Mouse (Mus musculus): ENCODE data around the gene Crim1. TPM values are rescaled to one million over a fixed set of nuclear protein-coding genes. Genes with fewer than 3 reads are reported as not detected.

The Crim1 gene
- polyA plus RNA-seq, 1 experiment from 2014 or later: 7.0 TPM

- ATAC-seq (ENCODE audit: low FRiP score, low read depth): no peak
- no peaks in the 10 kb centered on the region for H3K27me3 ChIP-seq
- peaks cover 4% of the 10 kb centered on the region; the same call in 1 of the 2 replicates for H3K4me1 ChIP-seq
- H3K36me3 ChIP-seq: peaks cover 69% of the 10 kb centered on the region
- no peak overlapping the region for H3K27ac ChIP-seq
- H3K4me3 ChIP-seq: no peak overlapping the region
- H3K9ac ChIP-seq: no peak overlapping the region
- no peaks in the 10 kb centered on the region for H3K9me3 ChIP-seq
- no peak overlapping the region for H3K4me2 ChIP-seq (replicated peaks)
- WGBS: 83% methylated on average over 3 of the region's 3 CpGs
These were observed 152.4 kb downstream of the Crim1 start for GRCm38 (mm10) chr17:78352500-78352855.

DNA sequence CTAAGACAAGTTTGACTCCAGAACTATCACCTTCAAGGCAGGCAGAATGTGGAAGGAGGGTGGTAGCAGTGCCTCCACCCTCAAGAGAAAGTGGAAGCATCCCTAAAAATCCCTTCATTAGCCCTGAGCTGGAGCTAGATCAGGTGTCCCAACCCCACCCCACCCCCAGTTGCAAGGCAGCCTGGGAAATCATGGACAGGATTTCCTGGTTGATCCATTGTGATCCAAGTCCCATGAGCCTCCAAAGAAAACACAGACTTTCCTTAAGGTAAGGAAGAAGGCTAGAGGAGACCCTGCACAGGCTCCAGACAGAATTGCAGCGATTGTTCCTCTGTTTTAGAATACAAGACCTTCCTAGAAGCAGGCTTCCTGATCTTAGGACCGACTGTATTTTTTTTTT, 154.4 kb downstream of the Crim1 start:
- no peak for ATAC-seq (ENCODE audit: low FRiP score, low read depth)
- H3K27ac ChIP-seq: no peak overlapping the region
- peaks cover 4% of the 10 kb centered on the region; the same call in 1 of the 2 replicates for H3K4me1 ChIP-seq
- H3K4me2 ChIP-seq (replicated peaks): no peak overlapping the region
- no peak overlapping the region for H3K9ac ChIP-seq
- no peaks in the 10 kb centered on the region for H3K9me3 ChIP-seq
- 77% methylated on average over 2 of the region's 2 CpGs for WGBS
- no peaks in the 10 kb centered on the region for H3K27me3 ChIP-seq
- no peak overlapping the region for H3K4me3 ChIP-seq
- peaks cover 54% of the 10 kb centered on the region for H3K36me3 ChIP-seq

DNA sequence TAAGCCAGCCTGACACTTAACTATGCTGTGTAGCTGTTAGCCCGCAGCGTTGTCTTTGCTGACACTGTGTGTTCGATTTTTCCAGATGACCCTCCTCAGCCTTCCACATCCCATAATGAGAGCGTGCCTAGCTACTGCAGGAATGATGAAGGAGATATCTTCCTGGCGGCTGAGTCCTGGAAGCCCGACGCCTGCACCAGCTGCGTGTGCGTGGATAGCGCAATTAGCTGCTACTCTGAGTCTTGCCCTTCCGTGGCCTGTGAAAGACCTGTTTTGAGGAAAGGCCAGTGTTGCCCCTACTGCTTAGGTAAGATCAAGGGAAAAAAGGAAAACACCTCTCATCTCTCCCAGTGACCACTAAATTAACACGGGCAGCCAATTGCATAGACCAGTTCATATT, 154.8 kb downstream of the Crim1 start:
- H3K4me2 ChIP-seq (replicated peaks): no peak overlapping the region
- peaks cover 4% of the 10 kb centered on the region; the same call in 1 of the 2 replicates for H3K4me1 ChIP-seq
- ATAC-seq (ENCODE audit: low FRiP score, low read depth): no peak
- H3K9me3 ChIP-seq: no peaks in the 10 kb centered on the region
- H3K4me3 ChIP-seq: no peak overlapping the region
- WGBS: 82% methylated on average over 12 of the region's 12 CpGs
- no peak overlapping the region for H3K9ac ChIP-seq
- no peaks in the 10 kb centered on the region for H3K27me3 ChIP-seq
- H3K36me3 ChIP-seq: peaks cover 50% of the 10 kb centered on the region
- H3K27ac ChIP-seq: no peak overlapping the region

DNA sequence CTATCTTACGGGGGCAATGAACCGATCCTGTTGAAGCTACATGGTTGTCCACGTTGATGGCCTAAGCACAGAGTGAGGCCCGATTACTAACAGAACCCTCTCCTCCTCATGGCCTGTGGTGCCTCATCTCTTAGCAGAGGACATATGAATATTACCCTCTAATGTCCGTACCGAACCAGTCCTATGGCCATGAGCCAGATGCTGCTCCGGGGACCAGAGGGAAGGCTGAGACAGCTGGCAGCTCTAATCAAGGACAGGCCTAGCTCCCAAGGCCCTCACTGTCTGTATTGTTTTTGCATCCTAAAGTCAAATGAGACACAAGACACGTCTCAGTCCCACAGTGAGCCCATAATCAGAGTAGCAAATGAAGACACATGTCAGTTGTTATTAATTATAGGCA, 155.6 kb downstream of the Crim1 start:
- Histone ChIP-seq H3K9me3 (no peaks in the 10 kb centered on the region), H3K36me3 (peaks cover 45% of the 10 kb centered on the region), H3K27ac (no peak overlapping the region), H3K4me1 (peaks cover 4% of the 10 kb centered on the region; the same call in 1 of the 2 replicates), H3K27me3 (no peaks in the 10 kb centered on the region), H3K4me3 (no peak overlapping the region), H3K4me2 (replicated peaks) (no peak overlapping the region), H3K9ac (no peak overlapping the region)
- 84% methylated on average over 8 of the region's 8 CpGs for WGBS
- ATAC-seq (ENCODE audit: low FRiP score, low read depth): no peak

GRCm38 (mm10) chr17:78357753-78358152, 157.7 kb downstream of the Crim1 start:
- no peak for ATAC-seq (ENCODE audit: low FRiP score, low read depth)
- Histone ChIP-seq H3K4me3 (no peak overlapping the region), H3K9ac (no peak overlapping the region), H3K9me3 (no peaks in the 10 kb centered on the region), H3K27me3 (no peaks in the 10 kb centered on the region), H3K4me1 (peaks cover 3% of the 10 kb centered on the region; the same call in 1 of the 2 replicates), H3K4me2 (replicated peaks) (no peak overlapping the region), H3K27ac (no peak overlapping the region), H3K36me3 (peaks cover 36% of the 10 kb centered on the region)
- 45% methylated on average over 4 of the region's 4 CpGs for WGBS

GRCm38 (mm10) chr17:78358251-78358726, 158.2 kb downstream of the Crim1 start:
- ATAC-seq (ENCODE audit: low FRiP score, low read depth): no peak
- Histone ChIP-seq H3K4me3 (no peak overlapping the region), H3K9me3 (no peaks in the 10 kb centered on the region), H3K27me3 (no peaks in the 10 kb centered on the region), H3K4me2 (replicated peaks) (no peak overlapping the region), H3K27ac (no peak overlapping the region), H3K4me1 (peaks cover 3% of the 10 kb centered on the region; the same call in 1 of the 2 replicates), H3K36me3 (peaks cover 30% of the 10 kb centered on the region), H3K9ac (no peak overlapping the region)
- 80% methylated on average over 7 of the region's 7 CpGs for WGBS

DNA sequence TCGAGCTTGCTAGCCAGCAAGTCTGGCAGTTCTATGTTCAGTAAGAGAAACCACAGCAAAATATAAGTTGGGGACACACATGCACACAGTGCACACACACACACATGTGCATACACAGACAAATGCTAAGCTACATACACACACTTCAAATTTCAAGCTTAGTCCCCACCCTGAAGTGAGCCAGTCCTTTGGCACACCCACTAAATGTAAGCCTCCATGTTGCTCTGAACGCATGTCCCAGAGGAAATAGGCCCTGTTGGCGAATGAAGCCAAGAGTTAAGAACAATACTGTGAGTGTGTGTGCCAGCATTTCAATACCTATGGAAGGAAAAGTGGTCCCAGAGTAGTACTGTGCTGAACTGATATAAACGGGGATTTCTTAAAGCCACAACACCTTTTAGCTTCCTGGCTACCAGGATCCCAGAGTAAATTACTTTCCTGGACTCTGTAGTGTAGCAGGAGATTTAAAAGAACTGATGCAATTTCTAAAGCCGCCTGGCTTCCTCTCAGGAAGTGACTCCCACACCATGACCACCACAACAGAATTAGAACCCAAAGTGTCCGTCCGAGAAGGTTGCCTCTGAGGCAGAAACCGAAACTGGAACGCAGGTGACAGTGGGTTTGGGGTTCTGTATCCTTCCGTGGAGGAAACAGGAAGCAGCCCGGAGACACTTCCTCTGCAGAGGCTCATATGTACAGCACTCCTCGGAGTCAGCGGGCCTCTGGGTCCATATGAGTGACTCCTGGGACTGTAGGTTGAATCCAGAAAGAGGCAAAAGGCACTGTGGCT, 162.1 kb downstream of the Crim1 start:
- Histone ChIP-seq H3K4me3 (no peak overlapping the region), H3K4me2 (replicated peaks) (no peak overlapping the region), H3K9ac (no peak overlapping the region), H3K9me3 (no peaks in the 10 kb centered on the region), H3K4me1 (peaks cover 3% of the 10 kb centered on the region; the same call in 1 of the 2 replicates), H3K27me3 (no peaks in the 10 kb centered on the region), H3K27ac (0 out of 2 replicates have a peak overlapping the region, but pooled peaks have one; percentile 22), H3K36me3 (peaks cover 30% of the 10 kb centered on the region)
- no peak for ATAC-seq (ENCODE audit: low FRiP score, low read depth)
- WGBS: 76% methylated on average over 13 of the region's 13 CpGs

DNA sequence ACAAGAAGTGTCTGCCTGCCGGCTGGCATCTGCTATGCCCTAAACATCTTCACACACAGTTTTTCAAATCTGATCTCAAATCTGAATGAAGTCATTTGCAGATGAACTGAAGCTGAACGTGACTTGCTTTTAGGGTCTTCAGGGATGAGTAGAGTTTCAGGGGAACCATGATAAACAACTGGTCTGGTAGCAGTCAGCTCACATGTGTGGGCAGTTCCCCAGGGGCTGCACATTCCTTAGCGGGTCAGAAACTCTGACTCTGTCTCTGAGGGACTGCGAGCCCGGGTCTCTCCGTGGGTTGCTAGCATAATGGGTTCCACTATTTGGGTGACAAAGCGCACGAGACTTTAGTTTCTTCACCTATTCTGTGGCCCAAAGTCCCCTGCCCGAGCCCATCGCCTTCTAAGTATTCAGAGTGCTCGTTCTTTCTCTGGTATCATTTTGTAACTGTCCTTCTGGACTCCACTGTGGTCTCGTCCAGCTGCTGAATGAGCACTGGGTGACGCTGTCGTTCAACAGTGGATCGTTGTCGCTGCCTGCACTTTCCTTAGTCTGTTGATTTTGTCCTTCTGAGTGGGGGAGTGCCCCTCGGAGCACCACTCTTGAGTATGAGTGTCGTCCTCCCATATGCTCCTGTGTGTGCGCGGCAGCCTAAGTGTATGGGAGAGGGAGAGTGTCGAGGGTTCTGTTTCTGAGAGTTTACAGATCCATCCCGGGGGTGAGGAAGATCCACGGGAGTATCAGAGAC, 164.7 kb downstream of the Crim1 start:
- WGBS: 91% methylated on average over 23 of the region's 23 CpGs
- peaks cover 52% of the 10 kb centered on the region for H3K36me3 ChIP-seq
- H3K4me1 ChIP-seq: peaks cover 3% of the 10 kb centered on the region; the same call in 1 of the 2 replicates
- H3K27me3 ChIP-seq: no peaks in the 10 kb centered on the region
- H3K9me3 ChIP-seq: no peaks in the 10 kb centered on the region
- H3K27ac ChIP-seq: no peak overlapping the region
- ATAC-seq (ENCODE audit: low FRiP score, low read depth): no peak
- no peak overlapping the region for H3K9ac ChIP-seq
- H3K4me3 ChIP-seq: no peak overlapping the region
- no peak overlapping the region for H3K4me2 ChIP-seq (replicated peaks)

DNA sequence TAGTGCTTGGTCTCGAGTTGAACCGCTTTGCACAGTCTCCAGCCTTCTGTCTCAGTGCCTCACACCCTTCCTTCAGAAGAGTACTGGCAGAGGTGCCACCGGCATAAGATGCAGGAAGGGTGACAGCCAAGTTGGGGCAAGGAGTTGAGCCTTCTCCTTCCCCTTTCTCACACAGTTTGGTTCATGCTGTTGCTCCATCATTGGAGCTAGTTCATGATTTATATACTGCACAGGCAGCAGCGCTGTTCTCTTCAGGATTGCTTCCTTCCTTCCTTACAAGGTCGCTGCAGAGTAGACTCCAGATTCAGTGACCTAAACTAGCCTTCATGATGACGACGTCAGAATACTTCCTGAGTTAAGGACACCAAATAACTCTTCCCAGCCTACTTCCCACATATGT, 166.0 kb downstream of the Crim1 start:
- Histone ChIP-seq H3K4me2 (replicated peaks) (no peak overlapping the region), H3K27me3 (no peaks in the 10 kb centered on the region), H3K27ac (no peak overlapping the region), H3K36me3 (peaks cover 62% of the 10 kb centered on the region), H3K9ac (no peak overlapping the region), H3K9me3 (no peaks in the 10 kb centered on the region), H3K4me1 (peaks cover 3% of the 10 kb centered on the region; the same call in 1 of the 2 replicates), H3K4me3 (no peak overlapping the region)
- no peak for ATAC-seq (ENCODE audit: low FRiP score, low read depth)
- 63% methylated on average over 7 of the region's 7 CpGs for WGBS

GRCm38 (mm10) chr17:78368481-78368880, 168.4 kb downstream of the Crim1 start:
- Histone ChIP-seq H3K4me1 (no peaks in the 10 kb centered on the region), H3K4me3 (no peak overlapping the region), H3K9me3 (no peaks in the 10 kb centered on the region), H3K36me3 (peaks cover 77% of the 10 kb centered on the region), H3K4me2 (replicated peaks) (no peak overlapping the region), H3K27me3 (no peaks in the 10 kb centered on the region), H3K27ac (no peak overlapping the region), H3K9ac (no peak overlapping the region)
- WGBS: 77% methylated on average over 8 of the region's 8 CpGs
- no peak for ATAC-seq (ENCODE audit: low FRiP score, low read depth)

GRCm38 (mm10) chr17:78370445-78370844, 170.4 kb downstream of the Crim1 start:
- Histone ChIP-seq H3K4me3 (no peak overlapping the region), H3K36me3 (peaks cover 75% of the 10 kb centered on the region), H3K9me3 (no peaks in the 10 kb centered on the region), H3K27me3 (no peaks in the 10 kb centered on the region), H3K4me2 (replicated peaks) (no peak overlapping the region), H3K9ac (no peak overlapping the region), H3K4me1 (no peaks in the 10 kb centered on the region), H3K27ac (no peak overlapping the region)
- WGBS: 59% methylated on average over 1 of the region's 1 CpGs
- ATAC-seq (ENCODE audit: low FRiP score, low read depth): no peak

GRCm38 (mm10) chr17:78373174-78373573, 173.1 kb downstream of the Crim1 start:
- Histone ChIP-seq H3K9me3 (no peaks in the 10 kb centered on the region), H3K4me2 (replicated peaks) (no peak overlapping the region), H3K9ac (no peak overlapping the region), H3K4me1 (no peaks in the 10 kb centered on the region), H3K27me3 (no peaks in the 10 kb centered on the region), H3K36me3 (peaks cover 75% of the 10 kb centered on the region), H3K4me3 (no peak overlapping the region), H3K27ac (no peak overlapping the region)
- no peak for ATAC-seq (ENCODE audit: low FRiP score, low read depth)
- WGBS: 88% methylated on average over 6 of the region's 6 CpGs

Data from limb, embryonic 13.5 days (tissue).